Mouse (Mus musculus) lung, postnatal 0 days (tissue): ENCODE data around the gene Amt. TPM values are rescaled to one million over a fixed set of nuclear protein-coding genes. Genes with fewer than 3 reads are reported as not detected.

Source experiments
- ATAC-seq: fragments of 200-750 bp; cut with Nextera tagmentation; 2 replicates; pipeline ENCODE4 v1.8.0; 2017; ENCODE audit warnings: moderate library complexity
- DNase-seq: peaks from one replicate; pipeline ENCODE4 v3.0.0-alpha.2; 2016; ENCODE audit warnings: low spot score
- H3K27ac ChIP-seq: fragments of 300-500 bp; sonication (generic); 2 replicates; pipeline ENCODE4 v1.5.1; 2014; ENCODE audit warnings: antibody characterized with exemption, mild to moderate bottlenecking, low read length, mixed read lengths
- H3K27me3 ChIP-seq: fragments of 300-500 bp; sonication (generic); replicated peaks from 2 replicates; pipeline ENCODE4 v1.6.1; 2014; ENCODE audit warnings: low read length, mixed read lengths; ENCODE audit not compliant: insufficient read depth
- H3K36me3 ChIP-seq: fragments of 300-500 bp; sonication (generic); 2 replicates; pipeline ENCODE4 v1.6.1; 2014; ENCODE audit warnings: low read length, mixed read lengths; ENCODE audit not compliant: insufficient read depth
- H3K4me1 ChIP-seq: fragments of 300-500 bp; sonication (generic); 2 replicates; pipeline ENCODE4 v1.6.1; 2014; ENCODE audit warnings: antibody characterized with exemption, low read depth, low read length, mixed read lengths; ENCODE audit not compliant: insufficient read depth
- H3K4me2 ChIP-seq: fragments of 300-500 bp; sonication (generic); replicated peaks from 2 replicates; pipeline ENCODE4 v1.6.1; 2014; ENCODE audit warnings: low read depth, mild to moderate bottlenecking, low read length, moderate library complexity, mixed read lengths
- H3K4me3 ChIP-seq: fragments of 300-500 bp; sonication (generic); 2 replicates; pipeline ENCODE4 v1.5.1; 2014; ENCODE audit warnings: low read depth, low read length
- H3K9ac ChIP-seq: fragments of 300-500 bp; sonication (generic); replicated peaks from 2 replicates; pipeline ENCODE4 v1.6.1; 2014; ENCODE audit warnings: low read depth, mild to moderate bottlenecking
- H3K9me3 ChIP-seq: fragments of 300-500 bp; sonication (generic); 2 replicates; pipeline ENCODE4 v1.6.1; 2016; ENCODE audit warnings: low read length, mixed read lengths
- CTCF ChIP-seq: IDR thresholded peaks from 2 replicates; pipeline ENCODE4 v1.5.1; 2016; ENCODE audit warnings: antibody characterized with exemption, mild to moderate bottlenecking
- EP300 ChIP-seq: IDR thresholded peaks from 2 replicates; pipeline ENCODE4 v1.6.1; 2016; ENCODE audit warnings: antibody characterized with exemption, mild to moderate bottlenecking, control low read depth
- WGBS: fragments of 180-500 bp; shearing (Covaris S2); extraction: QIAGEN DNeasy Blood & Tissue Kit; methylation state at CpG from one replicate; pipeline ENCODE4 v1.1.7; 2014; 5-methylcytosine and 5-hydroxymethylcytosine counted together
- polyA plus RNA-seq: library from polyadenylated mRNA; unstranded; fragments of >200 nt; fragmentation: Nextera tagmentation; extraction: Ambion mirVana; gene quantifications from 2 replicates; pipeline ENCODE4 v1.2.1, GENCODE M21; 2015

The Amt gene
- polyA plus RNA-seq, 1 experiment from 2014 or later: 9.8 TPM

- TF ChIP-seq EP300 (no peak), CTCF (no peak)
- no peaks in the 10 kb centered on the region for H3K27me3 ChIP-seq
- WGBS: 2% methylated on average over 14 of the region's 14 CpGs
- H3K4me1 ChIP-seq: peaks cover 5% of the 10 kb centered on the region
- peaks cover 14% of the 10 kb centered on the region; the same call in 1 of the 2 replicates for H3K36me3 ChIP-seq
- no peaks in the 10 kb centered on the region for H3K9me3 ChIP-seq
- peak overlapping the region; percentile 78 for H3K9ac ChIP-seq
- peak; percentile 35 for DNase-seq
- ATAC-seq: no peak
- peak overlapping the region; percentile 83 for H3K4me3 ChIP-seq
- peak overlapping the region; percentile 97 for H3K27ac ChIP-seq
- peak overlapping the region; percentile 73 for H3K4me2 ChIP-seq
Measured at GRCm38 (mm10) chr9:108348290-108348680, 51.6 kb downstream of the Amt start.

- TF ChIP-seq EP300 (no peak), CTCF (no peak)
- 91% methylated on average over 4 of the region's 4 CpGs for WGBS
- Histone ChIP-seq H3K4me1 (peaks cover 5% of the 10 kb centered on the region), H3K4me2 (no peak overlapping the region), H3K9me3 (no peaks in the 10 kb centered on the region), H3K27me3 (no peaks in the 10 kb centered on the region), H3K9ac (no peak overlapping the region), H3K27ac (no peak overlapping the region), H3K36me3 (peaks cover 23% of the 10 kb centered on the region; the same call in 1 of the 2 replicates), H3K4me3 (no peak overlapping the region)
- ATAC-seq (no peak), DNase-seq (no peak)
Measured at GRCm38 (mm10) chr9:108349727-108350126, 53.1 kb downstream of the Amt start.

Other genes starting within 250 kb of the Amt start
- gene Gmppb, start 247.6 kb upstream of the Amt start, polyA plus RNA-seq: 25.5 and 26.5 TPM in 2 replicates
- 1.6 and 1.7 TPM in 2 replicates for gene Amigo3, start 243.7 kb upstream of the Amt start, polyA plus RNA-seq
- 0.62 and 1.1 TPM in 2 replicates for gene Mst1, start 216.4 kb upstream of the Amt start, polyA plus RNA-seq
- 19.7 and 20.4 TPM in 2 replicates for gene Rnf123, start 213.5 kb upstream of the Amt start, polyA plus RNA-seq
- 29.3 and 34.6 TPM in 2 replicates for gene Apeh, start 202.2 kb upstream of the Amt start, polyA plus RNA-seq
- 0.06 and 0.12 TPM in 2 replicates for gene Bsn, start 106.5 kb upstream of the Amt start, polyA plus RNA-seq
- 130 and 138 TPM in 2 replicates for gene Dag1, start 32.9 kb upstream of the Amt start, polyA plus RNA-seq
- gene Nicn1, start 6.4 kb upstream of the Amt start, polyA plus RNA-seq: 15.8 and 18.3 TPM in 2 replicates
- gene Rhoa, start 9.3 kb downstream of the Amt start, polyA plus RNA-seq: 582 and 634 TPM in 2 replicates
- 92.9 and 93.1 TPM in 2 replicates for gene Tcta, start 9.3 kb downstream of the Amt start, polyA plus RNA-seq
- gene Gpx1, start 42.0 kb downstream of the Amt start, polyA plus RNA-seq: 1,509 and 1,541 TPM in 2 replicates
- gene Usp4, start 51.0 kb downstream of the Amt start, polyA plus RNA-seq: 61.4 and 66.4 TPM in 2 replicates
- gene 1700102P08Rik, start 96.0 kb downstream of the Amt start, polyA plus RNA-seq: 0.35 and 0.49 TPM in 2 replicates
- gene Ccdc36, start 131.6 kb downstream of the Amt start, polyA plus RNA-seq: 0.31 and 0.56 TPM in 2 replicates
- gene BC048562, start 139.6 kb downstream of the Amt start, polyA plus RNA-seq: not detected in 2 replicates
- gene Ccdc71, start 163.7 kb downstream of the Amt start, polyA plus RNA-seq: 42.1 and 44.3 TPM in 2 replicates
- 60.5 and 77.6 TPM in 2 replicates for gene Klhdc8b, start 164.7 kb downstream of the Amt start, polyA plus RNA-seq
- gene Lamb2, start 182.9 kb downstream of the Amt start, polyA plus RNA-seq: 54.8 and 55.2 TPM in 2 replicates
- 37.1 and 39.4 TPM in 2 replicates for gene Usp19, start 193.7 kb downstream of the Amt start, polyA plus RNA-seq
- 62.0 and 65.7 TPM in 2 replicates for gene Qars, start 210.9 kb downstream of the Amt start, polyA plus RNA-seq
- gene Qrich1, start 220.0 kb downstream of the Amt start, polyA plus RNA-seq: 58.1 and 58.3 TPM in 2 replicates